Mouse (Mus musculus) ovary, postnatal 14 days (tissue): ENCODE results near the gene Rhot2.
"Not testable (repeated sequence)": the region's sequence is repeated elsewhere in the genome, so short reads cannot be mapped to it uniquely, and the experiment has no call there.

ENCODE experiments used
- DNase-seq: peaks from one replicate; pipeline ENCODE4 v3.0.0; 2022; ENCODE audit warnings: low spot score

Rhot2 gene

GRCm38 (mm10) chr17:25828223-25828594 lies 16.4 kb downstream of the Rhot2 start:
- no peak for DNase-seq

DNA sequence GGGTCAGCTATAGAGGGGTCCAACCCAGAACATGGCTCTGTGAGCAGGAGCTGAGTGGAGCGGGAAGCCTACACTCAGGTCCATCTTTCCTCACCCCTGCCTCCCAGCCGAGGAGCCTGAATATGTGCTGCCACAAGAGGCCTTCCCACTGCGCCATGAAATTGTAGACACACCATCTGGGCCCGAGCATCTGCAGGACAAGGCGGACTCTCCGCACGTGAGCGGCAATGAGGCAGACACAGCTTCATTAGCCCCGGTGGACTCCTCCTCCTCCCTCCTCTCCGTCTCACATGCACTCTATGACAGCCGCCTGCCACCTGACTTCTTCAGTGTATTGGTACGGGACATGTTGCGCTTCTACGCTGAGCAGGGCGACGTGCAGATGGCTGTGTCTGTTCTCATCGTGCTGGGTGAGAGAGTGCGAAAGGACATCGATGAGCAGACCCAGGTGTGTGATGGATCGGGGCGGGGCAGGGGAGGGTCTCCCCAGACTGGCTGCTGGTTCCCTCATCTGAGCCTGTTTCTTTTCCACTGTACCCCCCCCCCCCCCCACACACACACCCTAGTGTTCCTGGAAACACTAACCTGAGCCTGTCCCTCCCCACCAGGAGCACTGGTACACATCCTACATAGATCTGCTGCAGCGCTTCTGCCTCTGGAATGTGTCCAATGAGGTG lies 17.0 kb downstream of the Rhot2 start:
- DNase-seq: no peak

- DNase-seq: no peak
Measured at GRCm38 (mm10) chr17:25827011-25827410, 17.6 kb downstream of the Rhot2 start.

DNA sequence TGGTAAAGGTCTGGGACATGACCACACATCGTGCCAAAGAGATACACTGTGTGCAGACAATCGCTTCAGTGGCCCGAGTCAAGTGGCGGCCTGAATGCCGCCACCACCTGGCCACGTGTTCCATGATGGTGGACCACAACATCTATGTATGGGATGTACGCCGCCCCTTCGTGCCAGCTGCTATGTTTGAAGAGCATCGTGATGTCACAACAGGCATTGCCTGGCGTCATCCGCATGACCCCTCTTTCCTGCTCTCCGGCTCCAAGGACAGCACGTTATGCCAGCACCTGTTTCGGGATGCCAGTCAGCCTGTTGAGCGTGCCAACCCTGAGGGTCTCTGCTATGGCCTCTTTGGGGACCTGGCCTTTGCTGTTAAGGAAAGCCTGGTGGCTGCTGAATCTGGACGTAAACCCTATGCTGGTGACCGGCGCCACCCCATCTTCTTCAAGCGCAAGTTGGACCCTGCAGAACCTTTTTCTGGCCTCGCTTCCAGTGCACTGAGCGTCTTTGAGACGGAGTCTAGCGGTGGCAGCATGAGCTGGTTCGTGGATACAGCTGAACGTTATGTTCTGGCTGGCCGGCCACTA lies 18.6 kb downstream of the Rhot2 start:
- DNase-seq: no peak

DNA sequence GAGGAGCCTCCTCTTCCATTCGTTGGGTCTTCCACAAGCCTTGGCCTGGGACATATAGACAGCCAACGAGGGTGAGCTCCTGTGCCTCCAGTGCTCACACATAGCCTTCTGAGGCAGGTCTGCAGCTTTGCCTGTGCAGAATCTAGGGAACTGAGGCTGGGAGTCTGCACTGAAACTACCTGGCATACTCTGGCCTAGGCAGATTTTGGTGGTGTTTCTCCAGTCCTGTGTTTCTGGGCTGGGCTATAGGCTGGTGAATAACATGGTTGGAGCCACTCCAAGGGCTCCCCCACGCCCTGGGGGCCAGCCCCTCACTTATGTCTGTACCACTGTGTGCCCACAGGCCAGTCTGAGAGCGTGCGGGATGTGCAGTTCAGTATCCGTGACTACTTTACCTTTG lies 19.3 kb downstream of the Rhot2 start:
- DNase-seq: no peak

DNA sequence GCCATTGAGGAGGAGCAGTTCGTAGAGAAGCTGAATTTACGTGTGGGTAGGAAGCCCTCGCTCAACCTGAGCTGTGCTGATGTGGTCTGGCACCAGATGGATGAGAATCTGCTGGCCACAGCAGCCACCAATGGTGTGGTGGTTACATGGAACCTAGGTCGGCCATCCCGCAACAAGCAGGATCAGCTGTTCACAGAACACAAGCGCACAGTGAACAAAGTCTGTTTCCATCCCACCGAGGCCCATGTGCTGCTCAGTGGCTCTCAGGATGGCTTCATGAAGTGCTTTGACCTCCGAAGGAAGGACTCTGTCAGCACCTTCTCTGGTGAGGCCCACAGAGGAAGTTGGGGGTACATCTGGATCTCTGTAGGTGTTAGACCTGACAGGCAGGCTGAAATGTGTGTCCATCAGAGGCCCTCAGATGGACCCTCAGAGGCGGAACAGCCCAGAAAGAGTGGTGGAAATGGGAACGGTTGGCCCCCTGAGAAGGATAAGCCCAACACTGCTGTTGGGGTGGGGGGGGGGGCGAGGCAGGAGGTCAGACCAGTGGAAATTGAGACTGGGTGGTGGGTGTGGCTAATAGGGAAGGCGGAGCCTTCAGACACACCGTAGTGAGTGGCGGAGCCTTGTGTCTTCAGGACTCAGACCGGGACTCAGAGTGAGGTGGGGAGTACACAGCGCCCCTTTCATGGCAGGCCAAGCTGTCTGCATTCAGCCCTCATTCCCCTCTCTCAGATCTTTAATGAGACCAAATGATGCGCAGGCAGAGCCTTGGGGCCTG lies 20.1 kb downstream of the Rhot2 start:
- DNase-seq: no peak

DNA sequence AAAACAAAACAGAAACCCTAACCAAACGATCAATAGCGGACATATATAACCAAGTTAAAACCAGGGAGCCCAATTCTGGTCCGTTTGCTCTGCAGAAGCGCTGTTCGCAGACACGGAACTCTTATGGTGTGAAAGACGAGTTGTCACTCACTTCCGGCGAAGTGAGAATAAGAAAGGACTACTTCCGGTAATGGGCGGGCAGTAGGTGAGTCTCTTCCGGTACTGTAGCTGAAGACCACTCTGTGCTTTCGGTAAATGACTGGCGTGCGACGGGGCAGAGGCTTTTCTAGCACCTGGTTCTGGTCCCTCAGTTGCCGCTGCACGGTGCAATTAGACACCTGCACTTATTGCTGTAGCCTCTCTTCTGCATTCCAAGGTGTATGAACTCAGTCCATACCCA lies 21.2 kb downstream of the Rhot2 start, which contains the start of gene Wdr24:
TSS of gene Wdr24 (plus strand) at position 176 of the 400 bp plus-strand sequence.
- no peak for DNase-seq

DNA sequence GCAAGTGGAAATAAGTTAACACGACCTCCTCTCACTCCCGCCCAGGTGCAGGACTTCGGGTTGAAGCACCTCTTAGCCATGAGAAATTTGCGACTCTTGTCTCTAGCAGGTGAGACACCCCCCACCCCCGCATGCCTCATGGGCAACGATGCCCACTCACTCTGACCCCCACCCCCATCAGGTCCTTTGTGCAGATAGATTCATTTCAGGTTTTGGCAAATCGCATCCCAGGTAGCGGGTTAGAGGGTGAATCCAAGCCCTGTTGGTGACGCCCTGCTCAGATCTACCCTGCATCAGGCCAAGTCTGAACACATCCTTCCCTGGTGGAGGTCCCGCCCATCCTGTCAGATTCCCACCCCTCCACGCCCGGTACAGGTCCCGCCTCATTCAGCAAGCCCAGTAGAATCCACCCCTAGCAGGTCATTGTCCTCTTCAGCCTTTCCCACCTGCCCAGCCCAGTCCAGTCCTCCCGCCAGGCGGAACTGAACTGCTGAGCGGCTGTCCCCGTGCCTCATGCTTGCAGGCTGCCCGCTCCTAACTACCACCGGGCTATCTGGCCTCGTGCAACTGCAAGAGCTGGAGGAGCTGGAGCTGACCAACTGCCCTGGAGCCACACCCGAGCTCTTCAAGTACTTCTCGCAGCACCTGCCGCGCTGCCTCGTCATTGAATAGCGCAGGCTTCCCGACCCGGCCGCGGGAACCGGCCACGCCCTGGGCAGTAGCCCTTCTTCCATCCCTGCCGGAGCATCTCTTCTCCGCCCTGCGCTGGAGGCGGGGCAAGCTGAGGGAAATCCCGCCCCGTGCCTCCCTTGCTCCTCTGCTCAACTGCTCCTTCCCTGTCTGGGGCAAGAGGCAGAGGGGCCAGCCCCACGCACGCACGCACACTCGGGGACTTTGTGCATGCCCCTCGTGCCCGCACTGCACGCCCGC lies 25.5 kb downstream of the Rhot2 start:
- DNase-seq: no peak

DNA sequence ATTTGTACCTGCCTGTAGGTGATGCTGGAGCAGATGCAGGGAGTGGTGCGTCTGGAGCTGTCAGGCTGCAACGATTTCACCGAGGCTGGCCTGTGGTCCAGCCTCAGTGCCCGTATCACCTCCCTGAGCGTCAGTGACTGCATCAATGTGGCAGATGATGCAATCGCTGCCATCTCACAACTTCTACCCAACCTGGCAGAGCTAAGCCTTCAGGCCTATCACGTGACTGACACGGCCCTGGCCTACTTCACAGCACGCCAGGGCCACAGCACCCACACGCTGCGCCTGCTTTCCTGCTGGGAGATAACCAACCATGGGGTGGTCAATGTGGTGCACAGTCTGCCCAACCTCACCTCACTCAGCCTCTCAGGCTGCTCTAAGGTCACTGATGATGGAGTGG lies 27.0 kb downstream of the Rhot2 start:
- no peak for DNase-seq

- DNase-seq: peak; percentile 92
Measured at GRCm38 (mm10) chr17:25813471-25813870, 31.2 kb downstream of the Rhot2 start.

DNA sequence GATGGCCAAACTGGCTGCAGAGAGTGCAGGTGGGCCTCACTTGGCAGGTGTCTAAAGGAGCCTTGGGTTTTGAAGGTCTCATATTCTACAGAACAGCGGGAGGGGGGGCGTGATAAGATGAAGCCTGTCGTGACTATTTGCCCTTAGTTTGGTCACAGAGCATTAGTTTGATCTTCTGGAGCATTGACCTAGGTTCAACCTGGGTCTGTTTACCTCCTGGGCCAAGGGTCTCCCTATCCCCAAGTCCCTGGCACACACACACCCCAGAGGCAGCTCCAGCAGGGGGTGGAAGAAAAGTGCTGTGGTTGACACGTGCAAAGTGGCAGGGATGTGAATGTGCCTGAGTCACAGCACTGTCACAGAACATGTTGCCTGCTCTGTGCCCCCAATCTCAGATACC lies 33.8 kb downstream of the Rhot2 start:
- DNase-seq: no peak

GRCm38 (mm10) chr17:25809606-25810340 lies 34.9 kb downstream of the Rhot2 start:
- no peak for DNase-seq

DNA sequence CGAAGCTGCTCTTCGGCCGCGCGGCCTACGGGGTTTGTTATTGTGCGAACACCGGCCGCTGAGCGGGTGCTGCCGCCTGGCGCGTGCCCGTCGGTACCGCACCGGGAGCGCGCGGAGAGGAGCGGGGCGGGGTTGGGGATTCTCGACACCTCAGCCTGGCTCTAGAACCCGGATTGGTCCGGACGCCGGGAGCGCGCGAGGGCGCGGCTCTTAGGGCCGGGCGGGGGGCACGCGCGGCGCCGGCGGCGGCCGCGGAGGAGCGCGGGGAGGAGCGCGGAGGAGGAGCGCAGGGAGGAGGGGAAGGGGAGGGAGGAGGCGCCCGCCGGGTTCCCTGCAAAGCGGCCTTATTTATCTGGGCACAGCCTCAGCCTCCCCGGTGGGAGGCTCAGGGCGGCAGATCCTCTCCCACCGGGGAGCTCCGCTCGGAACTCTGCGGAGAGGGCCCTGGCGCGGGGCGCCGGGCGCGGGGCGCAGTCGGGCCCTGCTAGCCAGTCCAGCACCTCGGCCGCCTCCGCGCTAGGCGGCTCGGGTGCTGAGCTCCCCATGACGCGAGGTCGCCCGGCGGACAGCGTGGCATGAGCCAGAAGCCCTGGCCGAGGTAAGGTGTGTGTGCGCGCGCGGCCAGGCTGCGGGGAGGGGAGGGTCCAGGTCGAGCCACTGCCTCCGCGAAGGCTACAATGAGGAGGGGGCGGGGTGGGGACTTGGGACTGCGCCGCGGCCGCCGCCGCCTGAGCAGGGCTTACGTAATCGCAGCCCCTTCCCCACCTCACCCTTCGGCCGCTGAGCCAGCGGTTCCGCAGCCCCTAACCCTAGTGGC lies 35.7 kb downstream of the Rhot2 start, which contains the start of gene Fbxl16:
TSS of gene Fbxl16 (plus strand) at position 297 of the 817 bp plus-strand sequence.
- no peak for DNase-seq

- DNase-seq: no peak
Measured at GRCm38 (mm10) chr17:25808028-25808427, 36.6 kb downstream of the Rhot2 start.

GRCm38 (mm10) chr17:25807452-25807851 lies 37.2 kb downstream of the Rhot2 start:
- DNase-seq: not testable (repeated sequence)

GRCm38 (mm10) chr17:25806507-25806906 lies 38.1 kb downstream of the Rhot2 start:
- no peak for DNase-seq

DNA sequence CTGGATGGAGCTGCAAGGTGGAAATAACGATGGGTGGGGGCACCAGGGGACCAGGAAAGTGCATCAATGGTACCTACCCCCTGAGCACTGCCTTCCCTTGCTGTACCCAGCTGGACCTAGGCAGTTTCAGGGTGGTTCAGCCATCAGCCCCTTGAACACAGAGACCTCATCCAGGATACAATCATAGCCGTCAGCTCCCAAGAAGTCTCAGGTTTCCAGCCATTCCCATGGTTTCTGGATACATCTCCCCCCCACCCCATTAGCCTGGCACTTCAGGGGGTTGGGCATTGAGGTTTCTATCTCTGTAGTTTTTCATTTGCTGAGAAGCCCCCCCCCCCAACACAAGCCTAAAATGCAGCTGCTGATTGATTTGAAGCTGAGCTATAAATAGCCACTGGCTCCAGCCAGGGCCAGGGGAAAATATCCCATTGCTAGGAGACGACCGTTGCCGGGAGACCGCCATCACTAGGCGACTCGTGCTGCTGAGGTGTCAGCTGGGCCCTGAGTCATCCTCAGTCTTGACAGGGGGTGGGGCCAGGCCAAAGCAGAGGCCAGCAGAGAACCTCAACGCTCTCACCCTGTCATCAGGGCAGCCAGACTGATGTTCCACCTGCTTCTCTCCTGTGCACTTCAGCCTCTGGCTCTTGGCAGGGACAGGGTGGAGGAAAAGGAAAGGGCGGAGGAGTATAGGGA lies 41.7 kb downstream of the Rhot2 start:
- no peak for DNase-seq

DNA sequence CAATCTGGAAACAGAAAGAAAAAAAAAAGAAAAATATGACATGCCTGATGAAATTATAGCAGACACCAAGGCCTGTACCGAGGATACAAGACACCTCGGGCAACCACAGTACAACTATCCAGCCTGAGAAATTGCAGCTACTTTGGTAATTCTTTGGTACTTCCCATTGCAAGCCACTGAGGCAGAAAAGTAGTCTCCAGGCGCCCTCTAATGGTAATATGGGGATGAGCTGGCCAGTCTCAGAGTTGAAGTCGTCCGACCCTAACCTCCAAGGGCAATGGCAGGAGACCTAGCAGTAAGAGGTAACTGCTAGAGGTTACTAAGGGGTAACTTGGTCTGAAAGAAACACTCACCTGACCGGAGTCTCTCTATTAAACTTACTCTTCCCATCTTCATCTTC lies 43.6 kb downstream of the Rhot2 start:
- no peak for DNase-seq

DNA sequence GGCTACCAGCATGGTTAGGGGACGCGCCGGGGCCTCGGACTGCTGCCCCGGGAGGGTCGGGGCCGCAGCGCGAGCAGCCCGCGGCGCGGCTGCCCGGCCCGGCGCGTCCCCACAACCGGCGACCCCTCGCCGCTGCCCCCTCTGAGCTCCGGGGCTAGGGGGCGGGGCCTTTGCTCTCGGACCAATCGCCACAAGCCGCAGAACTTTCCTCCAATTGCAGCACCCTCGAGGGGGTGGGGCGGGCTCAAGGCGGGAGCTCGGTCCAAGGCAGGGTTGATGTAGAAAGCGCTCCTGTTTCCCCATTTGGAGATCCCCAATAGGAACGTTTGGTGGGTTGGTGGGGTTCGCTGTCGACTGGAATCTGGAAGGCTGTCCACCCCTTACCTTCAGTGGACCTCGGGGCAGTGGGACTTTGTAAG lies 47.7 kb downstream of the Rhot2 start, which contains the start of gene Metrn:
TSS of gene Metrn (minus strand) at position 186 of the 419 bp plus-strand sequence.
- DNase-seq: peak; percentile 80
